Mouse (Mus musculus): ENCODE data around the gene Rcor3. TPM values are rescaled to one million over a fixed set of nuclear protein-coding genes. Genes with fewer than 3 reads are reported as not detected.

The Rcor3 gene
- polyA plus RNA-seq, 1 experiment = not detected

DNA sequence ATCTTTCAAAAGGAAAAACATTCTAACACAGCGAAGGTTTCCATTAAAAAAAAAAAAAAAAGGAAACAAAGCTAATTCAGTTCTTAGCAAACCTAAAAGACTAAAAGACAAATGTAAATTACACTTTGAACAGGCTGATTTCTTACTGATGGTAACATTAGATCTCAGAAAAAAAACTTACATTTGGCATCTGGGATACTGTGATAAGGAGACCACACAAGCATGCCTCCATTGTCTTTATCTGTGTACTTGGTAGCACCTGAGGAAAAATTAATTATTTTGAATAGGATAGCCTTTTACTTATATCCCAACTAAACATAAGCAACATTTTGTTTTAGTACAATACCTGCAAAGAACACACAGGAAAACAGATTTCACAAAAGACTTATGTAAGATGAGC lies 7.7 kb downstream of the Rcor3 start:
- no peak overlapping the region for H3K27ac ChIP-seq (ENCODE audit: insufficient read depth, low read depth, low read length)
- TF ChIP-seq CTCF (IDR thresholded peaks at IDR 0.05; ENCODE audit: insufficient read depth, low read depth, low read length) = no peak
- no peak overlapping the region for H3K4me3 ChIP-seq (ENCODE audit: insufficient read depth, low read depth, low read length)
- 90% methylated on average over 1 of the region's 1 CpGs for WGBS
- H3K4me1 ChIP-seq (ENCODE audit: control insufficient read depth, insufficient read depth, low read length) = no peaks in the 10 kb centered on the region

DNA sequence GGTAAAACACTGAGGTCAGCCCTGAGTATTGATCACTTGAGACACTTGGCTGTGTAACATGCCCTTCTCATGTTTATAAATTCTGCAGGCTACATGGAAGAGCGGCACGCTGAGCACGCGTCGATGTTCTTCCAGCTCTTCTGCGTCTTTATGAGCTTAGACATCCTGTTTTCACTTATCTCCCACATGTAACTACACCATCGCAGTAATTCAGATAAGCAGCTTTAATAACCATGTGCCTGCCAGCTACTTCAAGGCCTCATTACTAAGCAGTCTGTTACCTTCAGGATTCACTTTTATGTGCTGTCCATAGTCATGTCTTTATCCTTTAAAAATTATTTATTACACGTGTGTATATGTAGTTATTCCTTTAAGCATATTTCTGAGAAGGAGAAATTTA lies 9.5 kb downstream of the Rcor3 start:
- TF ChIP-seq CTCF (IDR thresholded peaks at IDR 0.05; ENCODE audit: insufficient read depth, low read depth, low read length) = no peak
- no peak for TF ChIP-seq POLR2A (IDR thresholded peaks at IDR 0.05; ENCODE audit: insufficient read depth, low read depth, low read length)
- 91% methylated on average over 8 of the region's 8 CpGs for WGBS
- Histone ChIP-seq H3K4me1 (ENCODE audit: control insufficient read depth, insufficient read depth, low read length) (no peaks in the 10 kb centered on the region), H3K27ac (ENCODE audit: insufficient read depth, low read depth, low read length) (no peak overlapping the region), H3K4me3 (ENCODE audit: insufficient read depth, low read depth, low read length) (no peak overlapping the region)

DNA sequence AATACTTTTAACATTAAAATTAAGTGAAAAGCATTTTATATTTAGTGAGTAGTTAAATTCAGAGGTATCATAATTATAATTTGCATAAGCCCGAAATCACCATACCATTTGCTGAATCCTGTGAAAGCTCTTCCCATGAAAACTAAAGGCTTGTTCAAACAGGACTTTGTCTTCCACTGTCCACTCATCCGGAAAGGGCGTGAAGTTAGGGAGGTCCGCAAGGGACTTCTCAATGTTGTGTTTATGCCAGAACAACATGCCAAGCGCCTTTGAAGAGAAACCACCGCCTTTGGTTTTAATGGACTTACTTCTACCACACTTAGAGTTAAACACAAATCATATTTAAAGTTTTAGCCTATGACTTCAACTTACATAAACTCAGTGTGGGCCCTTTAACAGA lies 12.1 kb downstream of the Rcor3 start:
- TF ChIP-seq POLR2A (IDR thresholded peaks at IDR 0.05; ENCODE audit: insufficient read depth, low read depth, low read length) (no peak), CTCF (IDR thresholded peaks at IDR 0.05; ENCODE audit: insufficient read depth, low read depth, low read length) (no peak)
- H3K27ac ChIP-seq (ENCODE audit: insufficient read depth, low read depth, low read length) = no peak overlapping the region
- H3K4me3 ChIP-seq (ENCODE audit: insufficient read depth, low read depth, low read length) = no peak overlapping the region
- 83% methylated on average over 6 of the region's 6 CpGs for WGBS
- no peaks in the 10 kb centered on the region for H3K4me1 ChIP-seq (ENCODE audit: control insufficient read depth, insufficient read depth, low read length)

DNA sequence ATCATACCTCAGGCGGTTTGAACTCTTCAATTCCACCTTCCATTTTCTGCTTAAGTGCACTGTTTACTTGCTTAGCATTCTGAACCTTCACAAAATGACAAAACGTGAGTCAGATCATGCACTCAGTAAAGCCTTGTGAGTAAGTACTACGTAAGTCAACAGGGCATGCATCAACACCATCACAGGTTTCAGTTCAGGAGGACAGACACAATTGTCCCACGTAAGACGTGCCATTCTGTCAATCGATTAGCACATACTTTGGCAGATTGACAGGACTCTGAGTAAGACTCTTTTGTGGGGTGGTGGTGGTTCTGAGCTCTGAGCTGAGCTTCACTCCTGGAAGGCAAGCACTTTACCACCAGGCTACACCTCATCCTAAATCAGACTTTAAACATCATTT lies 21.6 kb downstream of the Rcor3 start:
- WGBS = 77% methylated on average over 6 of the region's 6 CpGs
- Histone ChIP-seq H3K4me1 (ENCODE audit: control insufficient read depth, insufficient read depth, low read length) (no peaks in the 10 kb centered on the region), H3K27ac (ENCODE audit: insufficient read depth, low read depth, low read length) (no peak overlapping the region), H3K4me3 (ENCODE audit: insufficient read depth, low read depth, low read length) (no peak overlapping the region)
- TF ChIP-seq POLR2A (IDR thresholded peaks at IDR 0.05; ENCODE audit: insufficient read depth, low read depth, low read length) (no peak), CTCF (IDR thresholded peaks at IDR 0.05; ENCODE audit: insufficient read depth, low read depth, low read length) (no peak)

DNA sequence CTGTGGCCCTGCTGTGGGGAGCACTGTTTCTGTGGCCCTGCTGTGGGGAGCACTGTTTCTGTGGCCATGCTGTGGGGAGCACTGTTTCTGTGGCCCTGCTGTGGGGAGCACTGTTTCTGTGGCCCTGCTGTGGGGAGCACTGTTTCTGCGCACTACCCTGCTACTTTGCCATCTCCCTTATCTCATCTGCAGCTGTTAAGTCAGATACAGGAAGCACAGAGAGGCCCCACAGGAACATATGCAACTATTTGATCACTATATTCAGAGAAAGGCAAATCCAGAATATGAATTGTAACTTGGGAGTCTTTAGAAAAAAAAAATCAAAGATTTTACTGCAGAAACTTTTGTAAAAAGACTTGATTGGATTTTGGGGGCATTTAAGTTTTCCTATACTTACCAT lies 22.5 kb downstream of the Rcor3 start:
- WGBS = 88% methylated on average over 1 of the region's 1 CpGs
- no peak overlapping the region for H3K4me3 ChIP-seq (ENCODE audit: insufficient read depth, low read depth, low read length)
- H3K27ac ChIP-seq (ENCODE audit: insufficient read depth, low read depth, low read length) = no peak overlapping the region
- no peaks in the 10 kb centered on the region for H3K4me1 ChIP-seq (ENCODE audit: control insufficient read depth, insufficient read depth, low read length)
- TF ChIP-seq POLR2A (IDR thresholded peaks at IDR 0.05; ENCODE audit: insufficient read depth, low read depth, low read length) = no peak
- no peak for TF ChIP-seq CTCF (IDR thresholded peaks at IDR 0.05; ENCODE audit: insufficient read depth, low read depth, low read length)

DNA sequence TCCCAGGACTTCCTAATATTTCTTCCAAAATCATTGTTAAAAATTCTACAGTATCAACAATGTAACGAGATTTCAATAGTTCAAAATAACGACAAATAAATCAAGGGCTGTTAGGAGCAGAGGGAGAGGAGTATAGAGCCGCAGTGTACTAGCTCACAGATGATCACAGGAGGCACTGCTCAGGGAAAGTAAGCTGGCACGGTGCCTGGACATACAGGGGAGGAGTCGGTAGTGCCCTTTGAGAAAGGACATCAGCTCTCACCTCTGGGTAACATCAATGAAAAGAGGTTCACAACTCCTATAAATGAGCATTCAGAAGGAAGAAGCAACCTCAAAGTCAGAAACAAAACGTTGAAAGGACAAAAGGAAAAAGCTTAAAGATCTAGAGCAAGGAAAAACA lies 28.7 kb downstream of the Rcor3 start:
- WGBS = 64% methylated on average over 6 of the region's 6 CpGs
- Histone ChIP-seq H3K4me3 (ENCODE audit: insufficient read depth, low read depth, low read length) (no peak overlapping the region), H3K27ac (ENCODE audit: insufficient read depth, low read depth, low read length) (no peak overlapping the region), H3K4me1 (ENCODE audit: control insufficient read depth, insufficient read depth, low read length) (no peaks in the 10 kb centered on the region)
- TF ChIP-seq POLR2A (IDR thresholded peaks at IDR 0.05; ENCODE audit: insufficient read depth, low read depth, low read length) = no peak
- TF ChIP-seq CTCF (IDR thresholded peaks at IDR 0.05; ENCODE audit: insufficient read depth, low read depth, low read length) = no peak

DNA sequence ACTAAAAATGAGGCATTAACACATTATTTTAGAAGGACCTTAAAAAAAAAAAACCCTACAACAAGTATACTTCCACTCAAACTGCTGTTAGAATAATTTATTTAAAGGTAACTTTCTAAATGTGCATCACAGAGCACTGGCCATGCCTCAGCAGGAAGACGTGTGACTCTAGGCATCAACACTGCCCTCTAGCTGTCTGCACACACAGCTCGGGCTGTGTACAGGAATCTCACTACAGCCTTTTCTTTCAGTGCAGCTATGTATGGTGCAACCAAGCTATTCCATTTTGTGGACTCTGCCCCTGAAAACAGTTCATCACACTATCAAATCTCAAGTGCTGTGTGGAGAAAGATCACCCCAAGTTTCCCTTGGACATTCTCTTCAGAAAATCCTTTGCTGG lies 30.5 kb downstream of the Rcor3 start:
- Histone ChIP-seq H3K4me3 (ENCODE audit: insufficient read depth, low read depth, low read length) (no peak overlapping the region), H3K4me1 (ENCODE audit: control insufficient read depth, insufficient read depth, low read length) (peaks cover 4% of the 10 kb centered on the region; the same call in 1 of the 2 replicates), H3K27ac (ENCODE audit: insufficient read depth, low read depth, low read length) (no peak overlapping the region)
- TF ChIP-seq POLR2A (IDR thresholded peaks at IDR 0.05; ENCODE audit: insufficient read depth, low read depth, low read length) (no peak), CTCF (IDR thresholded peaks at IDR 0.05; ENCODE audit: insufficient read depth, low read depth, low read length) (no peak)
- 5% methylated on average over 2 of the region's 2 CpGs for WGBS

DNA sequence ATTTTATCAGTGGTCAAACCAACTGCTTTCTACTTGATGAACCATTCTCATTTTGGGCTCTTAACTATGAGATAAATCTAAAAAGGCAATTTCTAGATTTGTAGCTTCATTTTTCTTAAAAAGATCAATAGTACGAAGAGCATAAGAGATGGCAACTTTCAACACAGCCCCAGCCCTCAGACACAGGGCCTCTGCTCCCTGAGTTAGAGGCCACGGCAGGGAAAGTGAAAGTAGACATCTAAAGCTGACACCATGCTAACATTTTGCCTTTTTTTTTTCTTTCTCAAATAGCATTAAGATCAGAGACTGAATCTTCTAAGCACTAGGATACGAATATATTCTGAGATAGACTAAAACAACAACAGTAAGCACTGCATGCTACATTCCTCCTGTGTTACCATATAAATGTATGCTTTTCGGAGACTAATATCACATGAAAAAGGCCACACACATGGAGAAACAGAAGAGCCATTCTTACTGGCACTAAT lies 31.9 kb downstream of the Rcor3 start:
- no peak for TF ChIP-seq POLR2A (IDR thresholded peaks at IDR 0.05; ENCODE audit: insufficient read depth, low read depth, low read length)
- 87% methylated on average over 4 of the region's 4 CpGs for WGBS
- Histone ChIP-seq H3K4me3 (ENCODE audit: insufficient read depth, low read depth, low read length) (no peak overlapping the region), H3K27ac (ENCODE audit: insufficient read depth, low read depth, low read length) (no peak overlapping the region), H3K4me1 (ENCODE audit: control insufficient read depth, insufficient read depth, low read length) (peaks cover 4% of the 10 kb centered on the region)

DNA sequence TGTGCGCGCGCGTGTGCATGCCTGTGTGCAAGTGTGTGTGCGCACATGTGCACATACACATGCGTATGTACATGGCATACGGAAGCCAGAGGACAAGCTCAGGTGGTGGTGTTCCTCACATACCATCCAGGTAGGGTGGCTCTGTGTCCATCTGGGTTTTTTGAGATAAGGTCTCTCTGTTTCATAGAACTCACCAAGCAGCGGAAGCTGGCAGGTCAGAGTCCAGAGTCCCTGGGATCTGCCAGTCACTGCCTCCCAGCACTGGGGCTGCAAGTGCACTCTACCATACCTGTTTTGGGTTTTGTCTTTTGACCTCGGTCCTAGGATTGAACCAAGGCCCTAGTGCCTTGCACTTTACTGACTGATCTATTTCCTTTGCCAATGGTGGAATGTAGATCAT lies 33.8 kb downstream of the Rcor3 start:
- 97% methylated on average over 9 of the region's 9 CpGs for WGBS
- TF ChIP-seq POLR2A (IDR thresholded peaks at IDR 0.05; ENCODE audit: insufficient read depth, low read depth, low read length) = no peak
- TF ChIP-seq CTCF (IDR thresholded peaks at IDR 0.05; ENCODE audit: insufficient read depth, low read depth, low read length) = no peak
- no peak overlapping the region for H3K4me3 ChIP-seq (ENCODE audit: insufficient read depth, low read depth, low read length)
- H3K27ac ChIP-seq (ENCODE audit: insufficient read depth, low read depth, low read length) = no peak overlapping the region
- H3K4me1 ChIP-seq (ENCODE audit: control insufficient read depth, insufficient read depth, low read length) = peaks cover 9% of the 10 kb centered on the region

DNA sequence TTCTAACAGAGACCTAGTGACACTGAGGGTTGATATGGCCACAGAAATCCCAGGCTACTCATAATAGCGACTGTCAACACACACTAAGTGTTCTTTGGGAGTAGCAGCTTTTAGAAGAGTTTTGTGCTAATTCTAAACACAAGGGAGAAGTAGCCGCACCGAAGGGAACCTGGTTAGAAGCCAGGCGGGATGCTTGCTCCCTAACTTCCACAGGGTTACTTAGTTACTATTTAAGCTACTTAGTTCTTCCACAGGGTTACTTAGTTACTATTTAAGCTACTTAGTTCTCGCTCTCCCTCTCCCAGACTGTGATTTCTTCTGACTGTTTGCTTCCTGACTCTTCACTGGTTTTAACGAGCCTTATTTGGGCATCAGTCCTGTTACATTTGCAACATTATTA lies 34.7 kb downstream of the Rcor3 start:
- WGBS = 42% methylated on average over 6 of the region's 6 CpGs
- no peak overlapping the region for H3K4me3 ChIP-seq (ENCODE audit: insufficient read depth, low read depth, low read length)
- no peak overlapping the region for H3K27ac ChIP-seq (ENCODE audit: insufficient read depth, low read depth, low read length)
- no peak for TF ChIP-seq CTCF (IDR thresholded peaks at IDR 0.05; ENCODE audit: insufficient read depth, low read depth, low read length)
- TF ChIP-seq POLR2A (IDR thresholded peaks at IDR 0.05; ENCODE audit: insufficient read depth, low read depth, low read length) = no peak
- peaks cover 9% of the 10 kb centered on the region for H3K4me1 ChIP-seq (ENCODE audit: control insufficient read depth, insufficient read depth, low read length)

All from olfactory bulb, adult 2 months (tissue).